Mouse (Mus musculus) CH12.LX (cell line): ENCODE results near the gene Rrp7a.

ENCODE experiments used
- CHD2 ChIP-seq: IDR thresholded peaks from 2 replicates; pipeline ENCODE4 v1.6.1; 2011; ENCODE audit warnings: low read length, improper control_type of control experiment
- CTCF ChIP-seq, 2 experiments: IDR thresholded peaks in 1 of 2; conservative IDR thresholded peaks in 1 of 2; 2 replicates each; pipeline ENCODE4 v1.5.1; 2011 to 2012; ENCODE audit warnings: low read depth in 2 of 2, low read length in 2 of 2, improper control_type of control experiment in 1 of 2, inconsistent platforms in 1 of 2, mild to moderate bottlenecking in 1 of 2, moderate library complexity in 1 of 2
- ELF1 ChIP-seq: IDR thresholded peaks from 2 replicates; pipeline ENCODE4 v1.6.1; 2014; ENCODE audit warnings: low read depth, mild to moderate bottlenecking, inconsistent platforms, low read length, improper control_type of control experiment
- ETS1 ChIP-seq: conservative IDR thresholded peaks from 2 replicates; pipeline ENCODE4 v1.6.1; 2012; ENCODE audit warnings: low read depth, mild to moderate bottlenecking, inconsistent platforms, low read length, improper control_type of control experiment, moderate library complexity
- GABPA ChIP-seq: IDR thresholded peaks from 2 replicates; pipeline ENCODE4 v1.6.1; 2012; ENCODE audit warnings: low read depth, low read length, improper control_type of control experiment, inconsistent platforms; ENCODE audit not compliant: insufficient replicate concordance
- KAT2A ChIP-seq: IDR thresholded peaks from 2 replicates; pipeline ENCODE4 v1.6.1; 2012; ENCODE audit warnings: low read length, improper control_type of control experiment, inconsistent platforms; ENCODE audit not compliant: insufficient replicate concordance
- MAZ ChIP-seq: IDR thresholded peaks from 2 replicates; pipeline ENCODE4 v1.6.1; 2012; ENCODE audit warnings: low read depth, mild to moderate bottlenecking, inconsistent platforms, low read length, improper control_type of control experiment, moderate library complexity
- POLR2AphosphoS2 ChIP-seq: IDR thresholded peaks from 2 replicates; pipeline ENCODE4 v1.6.1; 2011; ENCODE audit warnings: low read depth, low read length, improper control_type of control experiment
- RAD21 ChIP-seq: IDR thresholded peaks from 2 replicates; pipeline ENCODE4 v1.6.1; 2011; ENCODE audit warnings: low read depth, mild to moderate bottlenecking, low read length, improper control_type of control experiment, moderate library complexity
- RCOR1 ChIP-seq: conservative IDR thresholded peaks from 2 replicates; pipeline ENCODE4 v1.6.1; 2012; ENCODE audit warnings: low read depth, mild to moderate bottlenecking, inconsistent platforms, low read length, improper control_type of control experiment
- USF2 ChIP-seq: conservative IDR thresholded peaks from 2 replicates; pipeline ENCODE4 v1.6.1; 2011; ENCODE audit warnings: low read depth, low read length, improper control_type of control experiment
- ZKSCAN1 ChIP-seq: IDR thresholded peaks from 2 replicates; pipeline ENCODE4 v1.6.1; 2012; ENCODE audit warnings: low read depth, inconsistent platforms, low read length, improper control_type of control experiment, borderline replicate concordance
- ZNF384 ChIP-seq: IDR thresholded peaks from 2 replicates; pipeline ENCODE4 v1.6.1; 2012; ENCODE audit warnings: low read depth, low read length, improper control_type of control experiment, inconsistent platforms

DNA sequence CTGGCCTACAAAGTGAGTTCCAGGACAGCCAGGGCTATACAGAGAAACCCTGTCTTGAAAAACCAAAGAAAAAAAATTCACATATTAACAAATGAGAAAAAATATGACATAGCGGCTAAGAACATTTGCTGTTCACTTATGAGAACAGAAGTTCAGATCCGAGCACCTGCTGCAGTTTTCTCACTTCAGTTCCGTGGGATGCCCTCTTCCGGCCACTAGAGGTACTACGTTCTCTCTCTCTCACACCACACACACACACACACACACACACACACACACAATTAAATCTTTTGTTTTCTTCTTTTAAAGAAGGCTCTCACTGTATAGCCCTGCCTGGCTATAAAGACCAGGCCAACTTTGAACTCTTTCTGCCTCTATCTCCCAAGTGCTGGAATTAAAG is 54.3 kb downstream of the Rrp7a start:
- TF ChIP-seq CTCF (conservative IDR thresholded peaks at IDR 0.05 in 1 of 2, IDR thresholded peaks at IDR 0.05 in 1 of 2; ENCODE audit: low read depth in 2 of 2, low read length in 2 of 2) (no peak), GABPA (no peak), ZKSCAN1 (no peak), POLR2AphosphoS2 (no peak), ETS1 (no peak), ZNF384 (no peak), ELF1 (no peak), RCOR1 (no peak), RAD21 (no peak), CHD2 (no peak), KAT2A (no peak), USF2 (no peak), MAZ (no peak)
